Mouse (Mus musculus): Measurements from ENCODE around the gene Pde4d.

DNA sequence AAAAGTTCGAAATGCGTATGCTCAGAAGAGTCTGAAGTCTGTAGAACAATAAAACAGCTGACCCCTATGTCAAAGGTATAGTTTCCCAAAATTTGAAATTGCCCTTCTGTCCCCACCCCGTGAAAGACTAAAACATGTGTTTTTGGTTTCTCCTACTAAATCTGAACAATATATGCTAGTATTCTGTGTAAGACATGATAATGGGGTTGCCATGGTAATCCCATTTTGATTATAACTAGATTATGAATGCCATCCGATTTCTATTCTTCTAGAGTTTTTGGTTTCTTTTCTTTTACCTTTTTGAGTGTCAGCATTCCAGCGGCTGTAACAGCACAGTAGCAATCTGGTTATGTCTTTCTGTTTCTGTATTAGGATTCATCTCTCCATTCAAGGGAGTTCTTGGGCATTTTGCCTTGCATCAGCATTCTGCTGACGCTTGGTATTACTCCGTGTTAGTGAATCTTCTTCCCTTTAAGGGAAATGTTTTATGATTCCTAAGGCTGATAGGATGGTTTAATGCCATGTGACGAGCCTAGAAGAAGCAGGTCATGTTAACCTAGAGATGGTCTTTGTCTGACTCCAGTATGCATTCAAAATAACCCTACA is 1142.5 kb downstream of the Pde4d start:
- TF ChIP-seq CTCF (IDR thresholded peaks at IDR 0.05 in 2 of 3, conservative IDR thresholded peaks at IDR 0.05 in 1 of 3; ENCODE audit: control insufficient read depth in 1 of 3, insufficient read depth in 1 of 3, low read depth in 2 of 3, low read length in 3 of 3, poor library complexity in 1 of 3, severe bottlenecking in 1 of 3) (no peak), ELF1 (IDR thresholded peaks at IDR 0.05; ENCODE audit: low read depth, low read length) (no peak), MAZ (IDR thresholded peaks at IDR 0.05; ENCODE audit: low read depth, low read length) (no peak), MYC (IDR thresholded peaks at IDR 0.05; ENCODE audit: low read depth, low read length) (no peak), ZC3H11A (IDR thresholded peaks at IDR 0.05; ENCODE audit: low read depth, low read length) (no peak), NRF1 (IDR thresholded peaks at IDR 0.05; ENCODE audit: insufficient read depth, low read depth, low read length, poor library complexity, severe bottlenecking) (no peak), SIN3A (IDR thresholded peaks at IDR 0.05; ENCODE audit: low read length) (no peak), SMC3 (IDR thresholded peaks at IDR 0.05; ENCODE audit: low read depth, low read length) (no peak), TAL1 (IDR thresholded peaks at IDR 0.05; ENCODE audit: low read length) (no peak)

Measured in MEL (cell line).